Mouse (Mus musculus) telencephalon, adult 2 months (tissue): ENCODE data around the gene Sirt3.
"Not testable (repeated sequence)": the region's sequence is repeated elsewhere in the genome, so short reads cannot be mapped to it uniquely, and the experiment has no call there.

Source experiments
- DNase-seq: peaks from one replicate; pipeline ENCODE4 v3.0.0-alpha.2; 2011; ENCODE audit warnings: low read depth, low spot score

The Sirt3 gene

DNA sequence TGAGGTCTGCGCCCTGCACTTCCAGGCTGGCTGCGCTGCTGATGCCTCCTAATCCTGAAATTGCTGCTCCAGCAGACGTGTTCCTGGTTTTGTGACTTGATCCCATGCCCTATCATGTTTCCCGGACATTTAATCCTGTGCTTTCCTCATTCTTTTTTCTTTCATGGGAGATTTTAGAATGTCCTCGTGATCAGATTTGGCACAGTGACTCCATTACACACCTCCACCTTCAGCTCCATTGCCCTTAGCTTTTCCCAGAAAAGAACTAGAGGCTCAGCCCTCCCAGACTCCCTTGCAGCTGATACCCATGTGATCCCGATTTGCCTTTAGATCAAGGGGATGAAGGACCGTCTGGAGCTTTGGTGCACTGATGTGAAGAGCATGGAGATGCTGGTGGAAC is 15.8 kb upstream of the Sirt3 start:
- DNase-seq = no peak

DNA sequence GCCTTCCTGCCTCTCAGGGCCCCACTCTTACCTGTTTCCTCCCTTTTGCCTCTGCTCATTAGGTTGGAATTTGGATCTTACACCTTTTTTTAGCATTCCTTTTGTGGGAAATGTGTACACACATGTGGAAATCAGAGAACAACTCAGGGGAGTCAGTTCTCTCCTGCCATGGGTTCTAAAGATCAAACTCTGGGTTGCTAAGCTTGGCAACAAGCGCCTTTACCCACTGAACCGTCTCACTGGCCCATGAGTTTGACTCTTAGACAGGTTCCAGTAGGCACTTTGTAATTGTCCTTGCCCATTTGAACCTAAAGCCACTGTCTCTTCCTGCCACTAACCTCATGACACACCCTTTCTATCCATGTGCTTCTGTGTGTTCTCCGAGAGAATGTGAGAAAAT is 12.5 kb upstream of the Sirt3 start:
- DNase-seq = no peak

DNA sequence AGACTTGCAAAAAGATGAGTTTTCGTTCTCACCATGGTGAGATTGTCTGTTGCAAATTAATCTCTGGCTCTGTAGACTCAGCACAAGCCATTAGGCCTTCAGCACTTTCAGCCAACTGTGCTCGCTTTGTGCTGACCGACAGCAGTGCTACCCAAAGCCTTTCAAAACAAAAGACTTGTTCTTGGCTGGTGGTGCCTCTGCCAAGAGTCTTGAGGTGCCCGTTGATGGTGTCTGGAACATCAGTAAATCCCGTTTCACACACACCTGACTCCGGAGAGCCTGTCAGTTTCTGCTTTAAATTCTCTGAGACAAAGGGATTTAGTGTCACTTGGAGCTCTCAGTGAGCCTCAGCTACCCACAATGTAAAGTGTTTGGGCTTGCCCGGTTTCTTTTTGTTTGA is 11.9 kb upstream of the Sirt3 start:
- no peak for DNase-seq

DNA sequence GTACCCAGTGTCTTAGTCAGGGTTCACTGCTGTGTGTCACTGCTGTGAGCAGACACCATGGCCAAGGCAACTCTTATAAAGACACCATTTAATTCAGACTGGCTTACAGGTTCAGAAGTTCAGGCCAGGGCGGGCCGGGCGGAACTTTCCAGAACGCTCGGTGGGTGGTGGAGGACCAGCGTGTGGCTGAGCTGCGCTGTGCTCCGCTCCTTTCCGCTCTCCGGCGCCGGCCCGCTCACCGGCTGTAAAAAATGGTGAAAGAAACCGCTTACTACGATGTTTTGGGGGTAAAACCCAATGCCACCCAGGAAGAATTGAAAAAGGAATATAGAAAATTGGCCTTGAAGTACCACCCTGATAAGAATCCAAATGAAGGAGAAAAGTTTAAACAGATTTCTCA is 8.5 kb upstream of the Sirt3 start:
- not testable (repeated sequence) for DNase-seq

DNA sequence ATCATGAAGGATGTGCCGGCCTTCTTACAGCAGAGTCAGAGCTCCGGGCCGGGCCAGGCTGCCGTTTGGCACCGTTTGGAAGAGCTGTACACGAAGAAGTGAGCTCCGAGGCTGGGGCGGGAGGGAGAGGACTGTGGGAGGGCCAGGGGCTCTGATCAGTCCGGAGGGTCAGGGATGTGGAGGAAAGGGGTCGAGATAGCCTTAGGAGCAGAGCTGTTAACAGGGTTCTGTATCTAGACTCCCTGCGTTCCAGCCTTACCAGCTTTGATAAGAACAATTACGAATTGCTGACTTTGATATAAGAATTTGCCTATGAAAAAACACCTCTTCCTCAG is 327 bp upstream of the Sirt3 start:
- no peak for DNase-seq

DNA sequence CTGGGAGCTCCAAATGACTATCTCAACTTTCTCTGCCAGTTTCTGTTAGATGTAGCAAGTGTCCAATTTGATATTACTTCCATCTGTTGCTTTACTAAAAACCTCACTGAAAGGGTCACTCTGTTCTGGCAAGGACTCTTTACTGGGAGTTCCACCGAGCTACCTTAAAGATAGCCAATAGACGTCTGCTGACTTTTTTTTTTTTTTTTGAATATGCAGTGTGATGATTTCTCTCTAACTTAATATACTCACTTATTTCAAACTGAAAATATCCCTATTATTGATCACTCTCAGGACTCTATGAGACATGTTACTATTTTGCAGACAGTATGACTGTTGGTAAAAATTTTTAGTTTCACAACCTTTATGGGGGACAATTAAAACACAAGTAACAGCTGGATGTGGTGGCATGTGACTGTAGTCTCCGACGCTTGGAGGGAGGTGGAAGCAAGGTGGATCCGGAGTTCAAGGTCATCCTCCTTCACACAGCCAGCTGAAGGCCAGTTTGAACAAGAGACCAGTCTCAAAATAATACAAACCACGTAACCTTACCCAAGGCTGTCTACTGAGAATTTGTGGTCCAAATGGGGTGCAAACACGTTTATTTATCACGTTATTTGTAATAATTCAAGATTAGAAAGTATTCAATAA is 1.1 kb downstream of the Sirt3 start:
- no peak for DNase-seq

DNA sequence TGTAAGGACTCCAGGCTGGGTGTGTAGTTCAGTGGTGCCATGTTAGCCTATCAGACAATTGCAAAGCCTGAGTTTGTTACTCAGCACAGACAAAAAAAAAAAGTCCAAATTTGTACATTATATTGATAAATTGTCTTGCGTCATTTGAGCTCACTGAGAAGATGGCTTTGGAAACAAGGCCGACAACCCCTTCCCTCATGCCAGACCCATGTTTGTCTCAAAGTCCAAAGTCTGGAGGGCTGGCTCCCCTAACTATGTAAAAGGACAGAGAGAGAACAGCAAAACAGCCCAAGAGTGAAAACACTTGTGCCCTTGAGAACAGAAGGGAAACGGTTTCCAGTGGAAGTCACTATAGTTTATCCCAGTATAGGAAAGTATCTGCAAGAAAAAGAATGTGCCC is 1.7 kb downstream of the Sirt3 start:
- no peak for DNase-seq

DNA sequence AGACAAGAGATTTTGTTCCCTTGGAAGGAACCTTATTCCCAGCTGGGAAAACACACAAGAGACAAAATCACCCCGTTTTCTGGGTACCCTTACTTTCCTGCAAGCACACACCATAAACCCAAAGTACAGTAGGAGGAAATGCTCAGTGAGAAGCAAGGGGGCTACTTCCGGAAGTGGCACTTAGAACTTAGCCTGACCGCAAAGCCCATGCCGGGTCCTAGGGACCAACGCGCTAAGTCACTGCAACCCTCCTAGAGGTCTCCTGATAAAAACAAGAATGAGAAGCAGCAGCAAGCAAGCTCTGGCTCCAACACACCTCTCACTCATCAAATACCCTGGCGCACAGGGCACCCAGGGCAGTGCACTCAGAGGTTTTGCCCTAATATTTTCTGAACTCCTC is 2.8 kb downstream of the Sirt3 start:
- no peak for DNase-seq

DNA sequence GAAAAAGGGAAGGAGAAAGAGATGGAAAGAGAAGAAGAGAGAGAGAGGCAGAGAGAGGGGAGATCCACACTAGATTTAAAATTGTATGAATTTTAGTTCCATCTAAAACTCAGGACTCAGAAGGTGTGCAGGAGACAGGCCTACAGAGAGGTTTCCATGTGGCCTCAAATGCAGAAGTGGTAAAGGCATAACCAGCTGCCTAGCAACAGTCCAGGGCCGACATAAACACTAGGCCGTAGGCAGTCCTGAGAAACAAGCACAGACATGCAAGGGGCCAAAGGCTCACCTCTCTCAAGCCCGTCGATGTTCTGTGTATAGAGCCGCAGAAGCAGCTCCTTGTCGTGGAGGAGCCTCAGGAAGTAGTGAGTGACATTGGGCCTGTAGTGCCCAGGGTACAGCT is 4.7 kb downstream of the Sirt3 start:
- DNase-seq = no peak

DNA sequence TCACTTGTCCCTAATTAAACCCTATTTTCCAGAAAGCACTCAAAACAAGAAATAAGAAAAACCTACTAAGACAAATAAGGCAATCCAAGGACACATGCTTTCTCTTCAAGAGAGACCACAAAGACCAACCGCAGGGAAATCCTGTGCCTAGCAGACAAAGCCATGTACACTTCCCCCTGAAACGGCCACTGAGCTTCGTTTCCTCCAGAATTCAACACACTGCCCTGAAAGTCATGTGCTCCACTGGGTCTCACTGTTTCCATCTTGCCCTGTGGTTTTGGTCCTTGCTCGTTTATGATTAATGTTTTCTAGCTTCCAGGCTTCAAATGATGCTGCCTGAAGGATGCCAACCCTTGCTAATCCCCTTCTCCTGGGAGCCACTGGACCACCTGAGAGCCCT is 7.9 kb downstream of the Sirt3 start:
- no peak for DNase-seq

DNA sequence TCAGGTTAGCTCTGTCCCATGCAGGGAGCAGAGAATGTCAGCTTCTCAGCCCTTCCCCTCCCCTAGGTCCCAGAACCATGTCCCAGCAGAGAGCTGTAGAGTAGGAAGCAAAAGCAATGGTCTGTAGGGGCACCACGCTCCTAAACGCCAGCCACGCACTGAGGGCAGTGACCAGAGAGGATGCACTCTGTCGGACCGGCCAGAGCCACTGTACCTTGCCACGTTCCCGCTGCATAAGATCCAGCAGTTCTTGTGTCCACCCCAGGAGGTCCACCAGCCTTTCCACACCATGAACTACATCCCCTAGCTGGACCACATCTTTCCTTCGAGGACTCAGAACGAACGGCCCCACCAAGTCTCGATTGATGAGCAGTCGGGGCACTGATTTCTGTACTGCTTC is 17.3 kb downstream of the Sirt3 start:
- no peak for DNase-seq

DNA sequence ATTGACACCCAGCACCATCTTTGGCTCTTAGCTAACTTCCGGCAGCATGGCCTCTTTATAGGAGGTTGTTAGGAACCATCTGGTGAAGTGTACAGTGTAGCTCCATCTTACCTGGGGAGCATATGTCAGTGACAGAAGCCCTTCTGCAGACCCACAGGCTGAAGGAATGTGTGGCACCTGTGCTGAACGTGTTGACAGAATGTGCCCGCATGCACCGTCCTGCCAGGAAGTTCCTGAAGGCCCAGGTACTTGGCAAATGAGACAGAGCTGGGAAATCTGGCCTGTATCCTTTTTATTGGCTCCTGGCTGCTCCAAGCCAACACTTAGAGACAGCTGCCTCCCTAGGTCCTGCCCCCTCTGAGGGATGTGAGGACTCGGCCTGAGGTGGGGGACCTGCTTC is 21.4 kb downstream of the Sirt3 start:
- no peak for DNase-seq

DNA sequence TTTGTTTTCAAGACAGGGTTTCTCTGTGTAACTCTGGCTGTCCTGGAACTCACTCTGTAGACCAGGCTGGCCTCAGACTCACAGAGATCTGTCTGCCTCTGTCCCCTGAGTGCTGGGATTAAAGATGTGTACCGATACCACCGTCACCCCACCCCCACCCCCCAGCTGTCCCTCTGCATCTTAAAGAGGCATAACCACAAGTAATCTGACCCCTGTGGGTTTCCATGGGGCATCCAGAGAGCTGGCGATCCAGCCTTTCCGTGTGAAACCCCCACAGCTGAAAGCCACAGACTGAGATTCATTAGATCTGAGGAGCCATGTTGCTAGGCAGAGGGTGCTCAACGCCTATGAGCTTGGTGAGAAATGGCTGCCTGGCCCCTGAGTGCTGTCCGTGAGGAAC is 22.1 kb downstream of the Sirt3 start:
- DNase-seq = no peak

DNA sequence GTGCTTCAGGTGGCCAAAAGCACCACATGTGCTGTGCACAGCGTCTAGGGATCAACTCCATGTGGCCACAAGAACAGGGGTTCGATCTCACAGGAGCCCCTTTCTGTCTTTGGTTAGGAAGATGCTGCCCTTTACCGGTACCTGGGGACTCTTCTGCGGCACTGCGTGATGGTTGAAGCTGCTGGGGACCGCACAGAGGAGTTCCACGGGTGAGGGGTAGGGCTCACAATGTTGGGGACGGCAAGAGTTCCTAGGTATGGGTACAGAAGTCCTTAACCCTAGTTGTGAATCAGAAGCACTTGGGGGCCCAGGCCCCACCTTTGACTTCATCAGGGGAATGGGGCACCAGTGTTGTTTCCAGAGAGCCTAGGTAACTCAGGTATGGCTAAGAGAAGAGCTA is 23.4 kb downstream of the Sirt3 start:
- no peak for DNase-seq

DNA sequence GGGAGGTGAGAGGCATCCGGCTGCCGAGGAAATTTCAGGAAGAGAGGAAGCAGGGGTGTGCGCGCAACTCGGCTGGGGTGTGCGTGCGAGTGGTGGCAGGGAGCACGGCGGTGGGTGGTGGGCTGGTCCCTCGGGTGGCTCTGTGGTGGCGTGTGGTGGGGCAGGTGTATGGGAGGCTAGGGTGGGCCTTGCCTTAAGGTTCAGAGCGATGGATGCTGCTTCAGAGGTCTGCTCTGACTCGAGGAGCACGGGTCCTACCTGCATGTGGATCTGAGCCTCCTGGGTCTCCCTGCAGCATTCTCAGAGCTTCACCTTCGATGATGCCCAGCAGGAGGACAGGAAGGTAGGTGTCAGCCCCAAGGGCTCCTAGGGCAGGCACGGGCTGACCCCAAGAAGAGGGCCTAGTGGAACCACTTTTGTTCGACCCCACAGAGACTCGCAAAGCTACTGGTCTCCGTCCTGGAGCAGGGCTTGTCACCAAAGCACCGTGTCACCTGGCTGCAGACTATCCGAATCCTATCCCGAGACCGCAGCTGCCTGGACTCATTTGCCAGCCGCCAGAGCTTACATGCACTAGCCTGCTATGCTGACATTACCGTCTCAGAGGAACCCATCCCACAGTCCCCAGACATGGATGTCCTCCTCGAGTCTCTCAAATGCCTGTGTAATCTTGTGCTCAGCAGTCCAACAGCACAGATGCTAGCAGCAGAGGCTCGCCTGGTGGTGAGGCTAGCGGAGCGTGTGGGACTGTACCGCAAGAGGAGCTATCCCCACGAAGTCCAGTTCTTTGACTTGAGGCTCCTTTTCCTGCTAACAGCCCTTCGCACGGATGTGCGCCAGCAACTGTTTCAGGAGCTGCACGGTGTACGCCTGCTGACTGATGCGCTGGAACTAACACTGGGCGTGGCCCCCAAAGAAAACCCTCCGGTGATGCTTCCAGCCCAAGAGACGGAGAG is 24.3 kb downstream of the Sirt3 start, which contains the start of gene Bet1l:
Bet1l (minus strand) TSS at position 28 of the 956 bp plus-strand sequence.
- DNase-seq = no peak

DNA sequence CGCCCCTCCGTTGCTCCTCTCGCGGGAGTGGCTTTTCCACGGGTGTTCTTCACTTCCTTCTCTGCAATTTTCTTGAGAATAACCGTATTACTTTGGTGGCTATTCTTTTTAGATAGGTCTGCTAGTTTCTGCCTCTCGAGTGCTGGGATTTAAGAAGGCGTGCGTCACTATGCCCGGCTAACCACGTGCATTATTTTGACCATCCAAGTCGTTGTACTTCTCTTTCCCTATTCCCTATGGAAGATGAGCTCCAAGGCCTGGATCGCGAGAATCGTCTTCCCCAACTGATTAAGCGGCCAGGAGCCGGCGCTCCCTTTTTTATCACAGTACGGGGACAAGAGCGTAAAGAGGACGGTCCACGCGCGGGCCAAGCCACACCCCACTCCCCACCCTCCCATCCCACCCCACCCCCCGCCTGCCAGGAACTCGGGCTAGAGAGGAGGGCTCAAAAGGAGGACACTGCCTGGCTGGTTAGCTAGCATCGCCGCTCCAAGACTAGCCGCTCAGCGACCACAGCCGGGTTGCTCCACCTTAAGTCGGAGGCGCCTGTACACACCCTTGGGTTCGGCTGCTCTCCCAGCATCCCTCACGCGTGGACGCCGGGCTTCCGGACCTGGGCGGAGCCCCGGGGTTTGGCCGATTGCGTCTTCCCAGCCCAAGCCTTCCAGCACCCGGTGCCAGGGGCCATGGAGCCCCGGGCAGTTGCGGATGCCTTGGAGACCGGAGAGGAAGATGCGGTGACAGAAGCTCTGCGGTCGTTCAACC is 25.1 kb downstream of the Sirt3 start, which contains the start of gene Ric8a:
Ric8a (plus strand) TSS at position 173 of the 765 bp plus-strand sequence.
- peak; percentile 85 for DNase-seq

DNA sequence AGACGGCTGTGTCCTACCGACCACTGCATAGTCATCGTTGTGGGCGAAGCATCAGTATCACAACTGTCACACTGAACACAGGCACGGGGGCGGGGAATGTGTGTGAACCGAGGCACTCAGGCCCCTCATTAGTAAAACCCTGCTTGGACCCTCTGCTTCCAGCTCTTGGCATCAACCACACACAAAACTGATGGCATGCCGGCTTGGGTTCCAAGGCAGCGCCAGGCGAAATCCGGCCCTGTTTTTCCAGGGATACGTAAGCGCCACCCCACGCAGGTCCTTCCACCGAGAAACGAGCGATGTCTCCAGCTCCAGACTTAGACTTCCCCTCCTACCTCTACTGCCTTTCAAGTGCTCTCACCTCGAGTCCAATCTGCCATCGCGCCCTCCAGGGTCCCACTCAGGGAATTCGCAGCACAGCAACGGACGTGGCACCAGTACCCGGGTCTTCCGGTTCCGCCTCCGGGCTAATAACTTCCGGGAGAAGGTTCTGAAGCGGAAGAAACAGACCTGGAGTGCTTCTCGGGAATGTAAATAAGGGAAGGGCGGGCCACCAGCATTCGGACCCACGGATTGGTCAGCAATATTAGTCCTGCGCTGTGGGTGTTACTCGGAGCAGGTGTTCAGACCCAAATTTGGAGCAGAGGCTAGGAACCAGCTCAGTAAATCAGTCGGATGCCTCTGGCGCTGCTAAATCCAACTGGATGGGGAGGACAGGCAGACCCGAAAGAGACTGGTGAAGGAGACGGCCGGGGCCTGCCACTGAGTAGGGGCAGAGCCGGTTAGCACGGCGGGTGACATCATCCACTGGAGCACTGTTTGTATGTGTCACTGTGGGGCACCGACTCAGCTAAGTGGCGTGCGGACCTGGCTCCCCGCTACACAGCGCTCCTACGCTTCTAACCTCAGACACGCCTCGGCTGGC is 26.0 kb downstream of the Sirt3 start, which contains the start of gene Gm45785:
Gm45785 (minus strand) TSS at position 472 of the 925 bp plus-strand sequence.
- peak; percentile 96 for DNase-seq

DNA sequence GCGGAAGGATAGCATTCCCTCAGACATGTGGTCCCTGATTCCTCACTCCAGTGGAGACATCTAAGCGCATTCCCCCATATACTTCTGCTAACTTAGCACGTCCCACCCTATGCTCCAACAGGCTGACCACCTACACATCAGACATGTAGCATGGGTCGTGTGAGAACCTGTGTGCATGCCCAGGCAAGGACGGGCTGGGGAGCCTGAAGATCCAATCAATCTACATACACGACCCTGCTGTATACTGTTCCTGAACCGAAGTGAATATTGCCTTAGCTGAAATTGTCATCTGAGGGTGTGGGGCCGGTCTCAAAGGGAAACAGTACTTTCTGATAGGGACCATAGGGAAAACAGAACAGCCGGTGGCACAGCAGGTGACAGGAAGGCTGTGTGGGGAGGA is 26.9 kb downstream of the Sirt3 start:
- DNase-seq = no peak

DNA sequence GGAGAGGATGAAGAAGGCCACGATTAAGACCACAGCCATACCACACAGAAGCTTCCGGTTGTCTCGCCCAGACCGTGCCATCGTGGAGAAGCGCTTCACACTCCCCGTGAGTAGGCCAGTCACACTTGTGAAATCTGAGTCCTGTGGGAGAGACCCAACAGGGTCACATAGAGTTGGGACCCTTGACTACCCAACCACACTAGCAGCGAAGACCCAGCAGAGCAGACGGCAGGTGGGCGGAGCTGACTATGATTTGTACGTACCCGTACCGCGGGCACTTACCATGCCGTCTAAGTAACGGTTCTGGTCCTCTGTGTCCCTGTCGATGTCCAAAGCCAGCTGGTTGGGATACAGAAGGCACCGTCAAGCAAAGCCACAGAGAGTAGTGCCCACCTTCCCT is 27.6 kb downstream of the Sirt3 start:
- DNase-seq = no peak

DNA sequence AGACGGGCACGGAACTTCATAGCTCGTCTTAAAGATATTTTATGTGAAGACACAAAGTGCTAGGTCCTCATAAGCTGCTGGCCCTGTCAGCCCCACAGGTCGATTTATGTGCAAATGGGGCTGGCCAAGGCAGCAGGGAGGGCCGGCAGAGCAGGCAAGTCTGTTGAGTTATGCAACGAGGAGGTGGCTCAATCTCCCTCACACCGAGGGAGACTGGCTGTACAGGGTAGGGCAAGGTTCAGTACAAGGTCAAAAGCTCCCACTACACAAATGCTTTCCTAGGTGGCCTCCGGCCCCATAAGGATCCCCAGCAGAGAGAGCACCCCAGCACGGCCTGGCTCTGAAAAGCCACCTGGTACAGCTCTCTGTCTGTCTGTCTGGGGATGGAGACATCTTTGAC is 28.7 kb downstream of the Sirt3 start:
- DNase-seq = no peak

DNA sequence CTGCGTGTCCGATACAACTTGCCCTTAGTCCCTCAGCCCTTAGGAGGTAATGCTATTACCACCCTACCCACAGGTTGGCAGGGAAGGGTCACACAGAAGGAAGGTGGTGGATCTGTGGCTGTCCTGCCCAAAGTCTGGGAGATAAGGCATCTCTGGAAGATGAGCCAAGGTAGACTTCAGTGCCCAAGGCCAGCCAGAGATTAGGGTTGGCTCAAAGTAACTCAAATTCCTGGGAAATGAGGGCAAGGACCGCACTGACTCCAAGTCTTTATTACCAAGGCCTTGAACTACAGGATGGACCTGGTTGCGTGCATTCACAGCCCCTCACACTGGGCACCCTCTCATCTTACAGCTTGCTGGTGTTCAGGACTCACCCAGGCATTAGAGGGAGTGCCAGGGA is 30.2 kb downstream of the Sirt3 start:
- DNase-seq = no peak
